Mouse (Mus musculus) forebrain, embryonic 16.5 days (tissue): ENCODE results near the gene Trappc6a. TPM values are rescaled to one million over a fixed set of nuclear protein-coding genes. Genes with fewer than 3 reads are reported as not detected.

Source experiments
- ATAC-seq: fragments of 200-750 bp; cut with Nextera tagmentation; 2 replicates; pipeline ENCODE4 v1.8.0; 2017; ENCODE audit warnings: mild to moderate bottlenecking, moderate library complexity
- H3K27ac ChIP-seq: fragments of 300-500 bp; sonication (generic); 2 replicates; pipeline ENCODE4 v1.5.1; 2014; ENCODE audit warnings: low read length, control low read depth
- H3K27me3 ChIP-seq: fragments of 300-500 bp; sonication (generic); replicated peaks from 2 replicates; pipeline ENCODE4 v1.6.1; 2014; ENCODE audit warnings: low read length; ENCODE audit not compliant: control insufficient read depth, insufficient read depth
- H3K36me3 ChIP-seq: fragments of 300-500 bp; sonication (generic); 2 replicates; pipeline ENCODE4 v1.6.1; 2014; ENCODE audit not compliant: control insufficient read depth, insufficient read depth
- H3K4me1 ChIP-seq: fragments of 300-500 bp; sonication (generic); replicated peaks from 2 replicates; pipeline ENCODE4 v1.6.1; 2014; ENCODE audit warnings: low read length; ENCODE audit not compliant: control insufficient read depth, insufficient read depth
- H3K4me2 ChIP-seq: fragments of 300-500 bp; sonication (generic); 2 replicates; pipeline ENCODE4 v1.6.1; 2014; ENCODE audit warnings: mild to moderate bottlenecking, low read length, control low read depth
- H3K4me3 ChIP-seq: fragments of 300-500 bp; sonication (generic); replicated peaks from 2 replicates; pipeline ENCODE4 v1.5.1; 2014; ENCODE audit warnings: mild to moderate bottlenecking, low read length, control low read depth
- H3K9ac ChIP-seq: fragments of 300-500 bp; sonication (generic); replicated peaks from 2 replicates; pipeline ENCODE4 v1.6.1; 2014; ENCODE audit warnings: low read depth, low read length, control low read depth
- H3K9me3 ChIP-seq: fragments of 300-500 bp; sonication (generic); 2 replicates; pipeline ENCODE4 v1.6.1; 2016; ENCODE audit warnings: low read length; ENCODE audit not compliant: control insufficient read depth
- WGBS: fragments of 180-500 bp; shearing (Covaris S2); extraction: QIAGEN DNeasy Blood & Tissue Kit; methylation state at CpG from one replicate; pipeline ENCODE4 v1.1.7; 2014; 5-methylcytosine and 5-hydroxymethylcytosine counted together
- polyA plus RNA-seq: library from polyadenylated mRNA; unstranded; fragments of >200 nt; fragmentation: Nextera tagmentation; extraction: Ambion mirVana; gene quantifications from 2 replicates; pipeline ENCODE4 v1.2.1, GENCODE M21; 2015

The Trappc6a gene
- polyA plus RNA-seq, 1 experiment from 2014 or later: 31.2 TPM

- 93% methylated on average over 5 of the region's 5 CpGs for WGBS
- H3K36me3 ChIP-seq: no peaks in the 10 kb centered on the region
- no peaks in the 10 kb centered on the region for H3K9me3 ChIP-seq
- H3K9ac ChIP-seq: no peak overlapping the region
- H3K4me1 ChIP-seq: no peaks in the 10 kb centered on the region
- no peak overlapping the region for H3K27ac ChIP-seq
- no peak overlapping the region for H3K4me2 ChIP-seq
- no peaks in the 10 kb centered on the region for H3K27me3 ChIP-seq
- no peak overlapping the region for H3K4me3 ChIP-seq
- ATAC-seq: no peak
Observed at GRCm38 (mm10) chr7:19551634-19552033, 43.4 kb downstream of the Trappc6a start.

GRCm38 (mm10) chr7:19552443-19552842 is 44.2 kb downstream of the Trappc6a start:
- H3K9ac ChIP-seq: no peak overlapping the region
- no peaks in the 10 kb centered on the region for H3K27me3 ChIP-seq
- H3K4me2 ChIP-seq: no peak overlapping the region
- H3K36me3 ChIP-seq: no peaks in the 10 kb centered on the region
- no peaks in the 10 kb centered on the region for H3K9me3 ChIP-seq
- no peak overlapping the region for H3K27ac ChIP-seq
- H3K4me1 ChIP-seq: peaks cover 2% of the 10 kb centered on the region; the same call in 1 of the 2 replicates
- 81% methylated on average over 2 of the region's 2 CpGs for WGBS
- no peak overlapping the region for H3K4me3 ChIP-seq
- ATAC-seq: no peak

- H3K4me3 ChIP-seq: no peak overlapping the region
- H3K27me3 ChIP-seq: no peaks in the 10 kb centered on the region
- 90% methylated on average over 1 of the region's 1 CpGs for WGBS
- peaks cover 13% of the 10 kb centered on the region for H3K4me1 ChIP-seq
- H3K9me3 ChIP-seq: no peaks in the 10 kb centered on the region
- no peak overlapping the region for H3K27ac ChIP-seq
- H3K36me3 ChIP-seq: no peaks in the 10 kb centered on the region
- no peak for ATAC-seq
- no peak overlapping the region for H3K4me2 ChIP-seq
- H3K9ac ChIP-seq: no peak overlapping the region
Observed at GRCm38 (mm10) chr7:19554168-19554567, 46.0 kb downstream of the Trappc6a start.

- no peaks in the 10 kb centered on the region for H3K27me3 ChIP-seq
- H3K9me3 ChIP-seq: no peaks in the 10 kb centered on the region
- H3K27ac ChIP-seq: no peak overlapping the region
- H3K4me1 ChIP-seq: peaks cover 35% of the 10 kb centered on the region
- H3K4me3 ChIP-seq: no peak overlapping the region
- no peak overlapping the region for H3K4me2 ChIP-seq
- WGBS: 94% methylated on average over 2 of the region's 2 CpGs
- no peak for ATAC-seq
- no peaks in the 10 kb centered on the region for H3K36me3 ChIP-seq
- H3K9ac ChIP-seq: no peak overlapping the region
Observed at GRCm38 (mm10) chr7:19557086-19557485, 48.9 kb downstream of the Trappc6a start.

- Histone ChIP-seq H3K27me3 (no peaks in the 10 kb centered on the region), H3K4me1 (peaks cover 40% of the 10 kb centered on the region), H3K9ac (no peak overlapping the region), H3K27ac (no peak overlapping the region), H3K4me2 (no peak overlapping the region), H3K4me3 (no peak overlapping the region), H3K36me3 (no peaks in the 10 kb centered on the region), H3K9me3 (no peaks in the 10 kb centered on the region)
- 94% methylated on average over 6 of the region's 6 CpGs for WGBS
- no peak for ATAC-seq
Observed at GRCm38 (mm10) chr7:19557982-19558900, 50.0 kb downstream of the Trappc6a start.

GRCm38 (mm10) chr7:19558965-19559364 is 50.8 kb downstream of the Trappc6a start:
- no peaks in the 10 kb centered on the region for H3K27me3 ChIP-seq
- H3K4me1 ChIP-seq: peaks cover 43% of the 10 kb centered on the region
- H3K9ac ChIP-seq: no peak overlapping the region
- H3K4me2 ChIP-seq: no peak overlapping the region
- WGBS: 29% methylated on average over 2 of the region's 2 CpGs
- ATAC-seq: no peak
- no peaks in the 10 kb centered on the region for H3K9me3 ChIP-seq
- no peaks in the 10 kb centered on the region; the same call in 1 of the 2 replicates for H3K36me3 ChIP-seq
- no peak overlapping the region for H3K4me3 ChIP-seq
- no peak overlapping the region for H3K27ac ChIP-seq

- Histone ChIP-seq H3K9me3 (0 out of 2 replicates have a peak, but pooled peaks cover 3% of the 10 kb centered on the region), H3K36me3 (peaks cover 12% of the 10 kb centered on the region), H3K4me2 (peak overlapping the region; percentile 97), H3K9ac (peak overlapping the region; percentile 92), H3K4me1 (peaks cover 43% of the 10 kb centered on the region), H3K27ac (no peak overlapping the region), H3K4me3 (peak overlapping the region; percentile 98), H3K27me3 (no peaks in the 10 kb centered on the region)
- WGBS: 21% methylated on average over 11 of the region's 11 CpGs
- ATAC-seq: no peak
Observed at GRCm38 (mm10) chr7:19560491-19561260, 52.5 kb downstream of the Trappc6a start.

- H3K27me3 ChIP-seq: no peaks in the 10 kb centered on the region
- 0% methylated on average over 11 of the region's 11 CpGs for WGBS
- no peak for ATAC-seq
- peak overlapping the region; percentile 92 for H3K9ac ChIP-seq
- H3K9me3 ChIP-seq: 0 out of 2 replicates have a peak, but pooled peaks cover 3% of the 10 kb centered on the region
- peaks cover 43% of the 10 kb centered on the region for H3K4me1 ChIP-seq
- peak overlapping the region; percentile 97 for H3K4me2 ChIP-seq
- peak overlapping the region; percentile 96 for H3K27ac ChIP-seq
- H3K36me3 ChIP-seq: peaks cover 12% of the 10 kb centered on the region
- peak overlapping the region; percentile 98 for H3K4me3 ChIP-seq
Observed at GRCm38 (mm10) chr7:19561431-19561764, 53.2 kb downstream of the Trappc6a start.
